Mouse (Mus musculus): ENCODE measurements around the gene Akr1b8. TPM values are rescaled to one million over a fixed set of nuclear protein-coding genes. Genes with fewer than 3 reads are reported as not detected.

Akr1b8 gene
- polyA plus RNA-seq, 1 experiment: 95.1 TPM

DNA sequence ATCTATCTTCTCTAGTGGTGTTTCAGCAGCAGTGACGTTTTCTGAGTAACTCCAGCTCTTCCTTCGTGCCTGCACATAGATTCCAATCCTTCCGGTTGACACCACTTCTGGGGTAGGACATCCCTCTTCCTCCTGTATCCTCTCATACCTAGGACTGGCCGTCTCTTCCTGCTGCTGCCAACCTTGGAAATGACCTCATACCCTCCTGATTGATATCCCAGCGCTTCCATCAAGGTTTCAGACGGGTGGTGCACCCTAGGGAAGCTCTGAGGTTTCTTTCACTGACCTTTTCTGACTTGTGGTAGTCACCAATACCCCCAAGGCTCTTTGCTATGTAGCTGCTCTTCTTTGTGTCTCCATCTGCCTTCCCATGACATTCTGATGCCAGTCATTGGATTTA lies 44.5 kb downstream of the Akr1b8 start:
- Histone ChIP-seq H3K79me2 (ENCODE audit: control insufficient read depth, insufficient read depth) (no peaks in the 10 kb centered on the region), H3K27me3 (ENCODE audit: control insufficient read depth, insufficient read depth, insufficient read length) (no peaks in the 10 kb centered on the region), H3ac (ENCODE audit: control insufficient read depth, insufficient read length, low read depth) (no peak overlapping the region), H3K79me3 (ENCODE audit: low read depth) (no peaks in the 10 kb centered on the region), H3K4me3 (ENCODE audit: insufficient read depth, poor library complexity, severe bottlenecking) (no peak overlapping the region), H3K36me3 (ENCODE audit: control insufficient read depth, insufficient read depth) (peaks cover 9% of the 10 kb centered on the region)
- TF ChIP-seq FOSL1 (IDR thresholded peaks at IDR 0.05; ENCODE audit: insufficient read depth, low read length, poor library complexity, severe bottlenecking) (no peak), CEBPB (IDR thresholded peaks at IDR 0.05; ENCODE audit: low read depth) (no peak), MYOG (IDR thresholded peaks at IDR 0.05; ENCODE audit: control insufficient read depth, extremely low read depth, insufficient read length) (no peak), USF1 (IDR thresholded peaks at IDR 0.05; ENCODE audit: low read depth) (no peak), MYOD1 (IDR thresholded peaks at IDR 0.05; ENCODE audit: control insufficient read depth, insufficient read length, low read depth) (no peak), MAX (IDR thresholded peaks at IDR 0.05) (no peak), CTCF (IDR thresholded peaks at IDR 0.05; ENCODE audit: control insufficient read depth, insufficient read depth, insufficient read length) (no peak)

DNA sequence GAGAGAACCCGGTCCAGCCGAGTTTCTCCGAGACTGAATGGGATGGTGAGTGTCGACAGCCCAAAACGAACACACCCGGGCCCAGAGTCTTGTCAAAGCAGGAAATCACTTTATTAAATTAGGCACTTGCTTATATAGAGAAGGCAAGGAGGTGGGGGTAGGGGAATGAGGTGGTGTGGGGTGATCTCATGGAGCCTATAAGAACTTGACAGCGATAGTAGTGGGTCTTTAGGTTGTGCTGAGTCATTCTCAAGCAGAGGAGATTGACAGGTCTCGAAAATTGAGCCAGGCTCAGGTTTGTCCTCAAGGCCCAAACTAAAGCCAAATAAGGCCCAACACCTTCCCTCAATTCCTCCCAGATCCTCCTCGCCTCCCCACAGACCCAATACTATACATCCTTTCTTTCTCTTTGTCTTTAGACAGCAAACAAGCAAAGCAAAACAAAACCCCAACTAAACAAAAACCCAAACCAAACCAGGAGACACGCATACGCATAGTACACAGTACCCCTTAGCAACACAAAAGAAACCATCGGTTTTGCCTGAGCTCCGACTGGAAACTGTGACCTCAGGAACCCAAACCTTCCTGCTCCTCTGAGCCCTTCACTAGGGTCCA lies 45.8 kb downstream of the Akr1b8 start:
- H3K79me2 ChIP-seq (ENCODE audit: control insufficient read depth, insufficient read depth): no peaks in the 10 kb centered on the region
- no peak overlapping the region for H3ac ChIP-seq (ENCODE audit: control insufficient read depth, insufficient read length, low read depth)
- H3K4me3 ChIP-seq (ENCODE audit: insufficient read depth, poor library complexity, severe bottlenecking): no peak overlapping the region
- no peaks in the 10 kb centered on the region for H3K79me3 ChIP-seq (ENCODE audit: low read depth)
- no peaks in the 10 kb centered on the region for H3K27me3 ChIP-seq (ENCODE audit: control insufficient read depth, insufficient read depth, insufficient read length)
- no peak for TF ChIP-seq FOSL1 (IDR thresholded peaks at IDR 0.05; ENCODE audit: insufficient read depth, low read length, poor library complexity, severe bottlenecking)
- TF ChIP-seq MYOD1 (IDR thresholded peaks at IDR 0.05; ENCODE audit: control insufficient read depth, insufficient read length, low read depth): no peak
- TF ChIP-seq USF1 (IDR thresholded peaks at IDR 0.05; ENCODE audit: low read depth): no peak
- no peak for TF ChIP-seq CTCF (IDR thresholded peaks at IDR 0.05; ENCODE audit: control insufficient read depth, insufficient read depth, insufficient read length)
- no peak for TF ChIP-seq MYOG (IDR thresholded peaks at IDR 0.05; ENCODE audit: control insufficient read depth, extremely low read depth, insufficient read length)
- TF ChIP-seq MAX (IDR thresholded peaks at IDR 0.05): no peak
- no peak for TF ChIP-seq CEBPB (IDR thresholded peaks at IDR 0.05; ENCODE audit: low read depth)
- H3K36me3 ChIP-seq (ENCODE audit: control insufficient read depth, insufficient read depth): peaks cover 9% of the 10 kb centered on the region

DNA sequence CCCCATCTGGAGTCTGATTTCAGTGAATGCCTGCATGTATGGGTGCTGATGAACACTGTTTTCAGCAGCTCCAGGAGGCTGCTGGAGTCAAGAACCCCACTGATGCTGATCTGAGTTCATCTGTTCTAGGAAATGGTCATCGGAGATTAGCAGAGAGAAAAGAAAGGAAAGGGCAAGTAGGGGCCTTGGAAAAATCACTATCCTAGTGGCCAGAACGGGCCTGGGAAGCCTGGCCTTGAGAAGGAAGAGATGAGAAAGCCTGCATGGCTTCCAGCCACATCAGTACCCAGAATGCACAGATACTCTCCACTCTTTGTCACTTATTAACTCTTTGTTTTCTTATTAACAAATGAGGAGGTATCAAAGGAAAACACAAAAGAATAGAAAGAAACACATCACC lies 46.8 kb downstream of the Akr1b8 start:
- Histone ChIP-seq H3K79me3 (ENCODE audit: low read depth) (no peaks in the 10 kb centered on the region), H3K27me3 (ENCODE audit: control insufficient read depth, insufficient read depth, insufficient read length) (no peaks in the 10 kb centered on the region), H3K4me3 (ENCODE audit: insufficient read depth, poor library complexity, severe bottlenecking) (no peak overlapping the region), H3ac (ENCODE audit: control insufficient read depth, insufficient read length, low read depth) (no peak overlapping the region), H3K79me2 (ENCODE audit: control insufficient read depth, insufficient read depth) (no peaks in the 10 kb centered on the region), H3K36me3 (ENCODE audit: control insufficient read depth, insufficient read depth) (peaks cover 9% of the 10 kb centered on the region)
- TF ChIP-seq FOSL1 (IDR thresholded peaks at IDR 0.05; ENCODE audit: insufficient read depth, low read length, poor library complexity, severe bottlenecking): no peak
- no peak for TF ChIP-seq CEBPB (IDR thresholded peaks at IDR 0.05; ENCODE audit: low read depth)
- TF ChIP-seq MAX (IDR thresholded peaks at IDR 0.05): no peak
- TF ChIP-seq CTCF (IDR thresholded peaks at IDR 0.05; ENCODE audit: control insufficient read depth, insufficient read depth, insufficient read length): no peak
- no peak for TF ChIP-seq USF1 (IDR thresholded peaks at IDR 0.05; ENCODE audit: low read depth)
- no peak for TF ChIP-seq MYOG (IDR thresholded peaks at IDR 0.05; ENCODE audit: control insufficient read depth, extremely low read depth, insufficient read length)
- TF ChIP-seq MYOD1 (IDR thresholded peaks at IDR 0.05; ENCODE audit: control insufficient read depth, insufficient read length, low read depth): no peak

DNA sequence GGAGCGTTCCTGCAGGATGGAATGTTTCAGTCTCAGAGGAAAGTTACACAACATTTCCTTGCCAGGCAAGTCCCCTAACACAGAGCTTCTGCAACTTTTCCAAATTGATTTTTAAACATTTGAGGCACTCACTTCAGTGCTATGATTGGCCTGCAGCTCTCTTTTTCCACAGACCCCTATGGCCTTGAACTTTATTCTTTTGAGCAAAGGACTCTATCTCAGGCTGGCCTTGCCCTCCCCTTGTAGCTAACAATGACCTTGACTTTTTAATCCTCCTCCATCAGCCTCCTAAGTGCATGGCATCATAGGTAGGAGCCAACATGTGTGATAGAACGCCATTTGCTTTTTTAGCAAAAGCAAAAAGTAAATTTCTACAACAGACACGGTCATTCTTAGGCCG lies 52.8 kb downstream of the Akr1b8 start:
- H3K4me3 ChIP-seq (ENCODE audit: insufficient read depth, poor library complexity, severe bottlenecking): no peak overlapping the region
- no peak overlapping the region for H3ac ChIP-seq (ENCODE audit: control insufficient read depth, insufficient read length, low read depth)
- H3K79me3 ChIP-seq (ENCODE audit: low read depth): no peaks in the 10 kb centered on the region
- no peak for TF ChIP-seq CTCF (IDR thresholded peaks at IDR 0.05; ENCODE audit: control insufficient read depth, insufficient read depth, insufficient read length)
- TF ChIP-seq MYOG (IDR thresholded peaks at IDR 0.05; ENCODE audit: control insufficient read depth, extremely low read depth, insufficient read length): no peak
- no peak for TF ChIP-seq USF1 (IDR thresholded peaks at IDR 0.05; ENCODE audit: low read depth)
- no peak for TF ChIP-seq CEBPB (IDR thresholded peaks at IDR 0.05; ENCODE audit: low read depth)
- TF ChIP-seq MAX (IDR thresholded peaks at IDR 0.05): no peak
- no peak for TF ChIP-seq MYOD1 (IDR thresholded peaks at IDR 0.05; ENCODE audit: control insufficient read depth, insufficient read length, low read depth)
- no peak for TF ChIP-seq FOSL1 (IDR thresholded peaks at IDR 0.05; ENCODE audit: insufficient read depth, low read length, poor library complexity, severe bottlenecking)
- H3K79me2 ChIP-seq (ENCODE audit: control insufficient read depth, insufficient read depth): no peaks in the 10 kb centered on the region
- no peaks in the 10 kb centered on the region for H3K27me3 ChIP-seq (ENCODE audit: control insufficient read depth, insufficient read depth, insufficient read length)
- no peaks in the 10 kb centered on the region for H3K36me3 ChIP-seq (ENCODE audit: control insufficient read depth, insufficient read depth)

DNA sequence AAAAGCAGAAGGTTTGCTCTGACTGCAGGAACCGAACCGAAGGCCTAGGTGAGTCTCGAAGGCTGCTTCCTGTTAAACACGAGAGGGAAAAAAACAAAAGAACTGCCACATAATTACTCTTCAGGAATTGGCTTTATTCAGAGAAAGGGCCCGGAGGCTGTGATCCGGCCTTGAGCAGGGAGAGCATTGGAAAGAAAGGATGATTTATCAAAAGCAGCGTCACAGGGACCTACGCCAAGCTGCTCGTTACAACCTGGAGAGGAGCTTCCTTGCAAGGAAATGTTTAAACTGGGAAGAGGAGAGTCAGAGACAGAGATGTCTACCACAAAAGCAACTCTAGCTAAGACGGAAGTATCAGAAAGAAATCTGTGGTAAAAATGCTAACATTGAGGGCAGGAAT lies 53.5 kb downstream of the Akr1b8 start:
- Histone ChIP-seq H3K36me3 (ENCODE audit: control insufficient read depth, insufficient read depth) (no peaks in the 10 kb centered on the region), H3K27me3 (ENCODE audit: control insufficient read depth, insufficient read depth, insufficient read length) (no peaks in the 10 kb centered on the region), H3K79me2 (ENCODE audit: control insufficient read depth, insufficient read depth) (no peaks in the 10 kb centered on the region), H3ac (ENCODE audit: control insufficient read depth, insufficient read length, low read depth) (no peak overlapping the region), H3K79me3 (ENCODE audit: low read depth) (no peaks in the 10 kb centered on the region), H3K4me3 (ENCODE audit: insufficient read depth, poor library complexity, severe bottlenecking) (no peak overlapping the region)
- no peak for TF ChIP-seq FOSL1 (IDR thresholded peaks at IDR 0.05; ENCODE audit: insufficient read depth, low read length, poor library complexity, severe bottlenecking)
- TF ChIP-seq CEBPB (IDR thresholded peaks at IDR 0.05; ENCODE audit: low read depth): no peak
- TF ChIP-seq USF1 (IDR thresholded peaks at IDR 0.05; ENCODE audit: low read depth): no peak
- no peak for TF ChIP-seq MAX (IDR thresholded peaks at IDR 0.05)
- no peak for TF ChIP-seq MYOG (IDR thresholded peaks at IDR 0.05; ENCODE audit: control insufficient read depth, extremely low read depth, insufficient read length)
- no peak for TF ChIP-seq MYOD1 (IDR thresholded peaks at IDR 0.05; ENCODE audit: control insufficient read depth, insufficient read length, low read depth)
- TF ChIP-seq CTCF (IDR thresholded peaks at IDR 0.05; ENCODE audit: control insufficient read depth, insufficient read depth, insufficient read length): no peak

Measured in C2C12 (cell line).